Mouse (Mus musculus): ENCODE data around the gene Hip1.

DNA sequence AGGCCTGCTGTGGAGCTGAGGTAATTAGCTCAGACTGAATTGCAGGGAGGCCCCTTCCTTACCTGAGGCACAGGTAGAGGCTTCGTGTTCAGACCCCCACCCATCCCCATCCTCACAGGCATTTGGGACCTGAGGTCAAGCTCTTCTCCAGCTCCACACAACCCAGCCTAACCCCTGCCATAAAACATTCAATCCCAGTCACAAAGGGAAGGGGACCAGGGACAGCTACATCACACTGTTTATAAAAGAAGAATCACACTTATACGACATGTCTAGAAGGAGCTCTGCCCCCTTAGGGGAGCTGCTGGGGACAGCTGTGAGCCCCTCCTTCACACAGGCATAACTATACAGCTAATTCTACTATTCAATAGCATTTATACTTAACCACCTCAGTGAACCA, 168.6 kb downstream of the Hip1 start:
- TF ChIP-seq GATA1 (IDR thresholded peaks at IDR 0.05; ENCODE audit: borderline replicate concordance, low read length) (no peak), CTCF (IDR thresholded peaks at IDR 0.05; ENCODE audit: low read depth, low read length) (no peak), TAL1 (conservative IDR thresholded peaks at IDR 0.05; ENCODE audit: low read depth, low read length) (no peak)
